Mouse (Mus musculus) retina, postnatal 1 day (tissue): ENCODE measurements around the gene Gja1.

Source experiments
- DNase-seq: peaks from one replicate; pipeline ENCODE4 v3.0.0-alpha.2; 2012

Gene Gja1

DNA sequence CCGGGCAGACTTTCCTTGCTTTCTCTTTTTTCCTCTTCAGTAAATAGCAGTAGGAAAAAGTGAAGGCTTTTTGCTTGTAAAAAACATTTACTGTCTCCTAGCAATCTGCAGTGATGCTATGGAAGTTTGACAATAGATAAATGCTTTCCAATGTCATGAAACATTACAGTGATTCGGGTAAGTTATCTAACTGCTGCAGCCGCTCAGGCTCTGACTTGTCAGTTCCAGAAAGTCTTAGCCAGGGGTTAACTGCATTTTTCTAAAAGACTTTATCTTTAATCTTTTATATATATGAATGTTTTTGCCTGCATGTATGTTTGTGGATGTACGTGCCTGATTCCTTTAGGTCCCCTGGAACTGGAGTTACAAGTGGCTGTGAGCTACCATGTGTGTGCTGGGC is 45.4 kb downstream of the Gja1 start:
- DNase-seq: no peak

DNA sequence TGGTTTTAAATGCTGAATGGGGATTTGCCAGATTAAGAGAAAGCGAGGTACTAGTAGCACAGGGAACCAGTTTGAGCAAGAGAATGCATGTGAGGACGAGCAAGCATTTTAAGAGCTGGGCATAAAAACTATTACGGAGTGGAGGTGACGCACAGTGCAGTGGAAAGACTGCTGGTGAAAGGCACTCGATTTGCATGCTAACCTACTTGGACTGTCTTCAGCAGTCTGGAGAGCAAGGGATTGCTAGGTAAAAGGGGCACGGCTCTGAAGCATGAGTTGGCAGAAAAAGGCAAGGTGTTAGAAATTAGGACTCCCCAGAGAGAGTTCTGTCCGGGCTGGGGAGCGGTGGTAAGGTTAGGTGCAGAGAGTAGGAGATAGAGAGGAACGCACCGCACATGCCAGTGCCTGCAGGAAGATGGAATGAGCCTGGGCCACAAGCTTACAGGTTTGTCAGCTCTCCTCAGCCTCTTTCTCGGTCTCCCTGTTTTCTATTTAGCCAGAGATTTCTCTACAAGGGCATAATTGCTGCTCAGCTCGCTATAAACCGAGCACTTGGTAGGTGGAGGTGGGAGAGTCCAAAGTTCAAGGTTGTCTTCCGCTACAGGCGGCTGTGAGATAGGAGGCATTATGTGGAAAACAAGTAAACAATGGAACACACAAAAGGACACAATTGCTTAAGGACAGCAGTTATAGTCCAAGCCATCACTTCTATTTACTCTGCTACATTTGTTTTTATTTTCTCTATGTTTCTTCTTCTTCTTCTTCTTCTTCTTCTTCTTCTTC is 48.1 kb downstream of the Gja1 start:
- DNase-seq: no peak

DNA sequence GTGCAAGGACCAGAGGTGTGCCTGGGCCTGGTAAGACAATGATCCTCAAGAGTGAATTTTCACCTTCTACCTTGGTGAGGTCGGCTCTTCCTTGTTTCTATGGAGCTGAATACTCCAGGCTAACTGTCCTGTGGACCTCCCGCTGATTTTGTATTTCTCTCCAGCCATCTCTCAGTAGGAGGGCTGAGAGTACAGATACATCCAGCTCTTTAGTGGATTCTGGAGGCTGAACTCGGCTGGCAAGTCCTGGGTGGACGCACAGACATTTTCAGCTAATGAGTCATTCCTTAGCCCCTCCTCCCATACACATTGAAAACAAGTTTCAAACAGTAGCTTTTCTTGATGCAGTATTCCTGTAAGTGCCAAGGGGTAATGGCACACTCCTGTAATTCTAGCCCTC is 49.2 kb downstream of the Gja1 start:
- no peak for DNase-seq

DNA sequence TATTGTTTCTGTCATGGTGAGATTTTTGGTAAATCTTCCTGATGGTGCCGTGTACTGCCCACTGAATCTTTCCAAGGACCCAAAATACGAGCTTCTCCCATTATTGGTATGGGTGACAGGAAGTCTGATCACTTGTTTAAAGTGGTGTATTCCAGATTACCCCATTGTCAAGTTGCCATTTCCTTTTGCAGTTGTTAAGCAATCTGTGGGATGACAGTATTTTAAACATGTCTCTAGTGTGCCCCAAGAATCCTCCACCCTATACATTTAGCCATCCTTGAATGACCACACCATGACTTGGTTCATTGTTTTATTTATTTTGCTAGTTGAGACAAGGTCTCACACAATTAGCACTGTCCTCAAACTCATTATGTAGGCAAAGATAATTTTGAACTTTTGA is 50.3 kb downstream of the Gja1 start:
- no peak for DNase-seq

DNA sequence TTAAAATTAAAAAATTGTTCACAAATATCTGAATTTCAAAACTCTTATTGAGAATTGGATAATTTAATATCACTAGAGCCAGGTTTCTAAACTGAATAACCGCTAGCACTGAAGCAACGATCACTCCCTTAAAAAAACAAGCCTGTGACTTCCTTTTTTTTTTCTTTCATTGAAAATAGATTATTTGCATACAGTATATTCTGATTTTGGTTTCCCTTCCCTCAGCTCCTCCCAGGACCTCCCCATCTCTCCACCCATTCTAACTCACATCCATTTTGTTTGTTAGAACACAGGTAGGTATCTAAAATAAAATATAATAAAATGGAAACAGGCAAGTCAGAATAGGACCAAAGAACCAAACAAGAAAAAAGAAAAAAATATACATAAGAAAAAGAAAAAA is 50.7 kb downstream of the Gja1 start:
- no peak for DNase-seq

DNA sequence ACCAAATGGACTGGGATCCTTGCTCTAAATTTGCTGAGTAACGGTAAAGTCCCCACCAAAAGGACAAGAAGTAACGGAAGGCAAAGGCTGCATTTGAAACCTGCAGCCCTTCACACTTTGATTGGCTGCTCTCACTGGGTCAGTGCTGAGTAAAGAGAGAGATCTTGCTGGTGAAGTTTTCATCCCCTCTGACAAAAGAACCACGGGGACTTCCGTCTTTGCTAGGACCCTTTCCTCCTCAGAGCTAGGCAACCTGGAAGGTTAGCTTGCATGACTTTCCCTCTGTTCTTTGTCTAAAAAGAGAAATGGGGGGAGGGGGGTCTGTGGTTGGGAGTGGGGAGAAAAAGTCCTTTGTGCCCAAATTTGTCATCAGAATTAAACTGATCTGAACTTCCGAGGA is 51.9 kb downstream of the Gja1 start:
- no peak for DNase-seq

DNA sequence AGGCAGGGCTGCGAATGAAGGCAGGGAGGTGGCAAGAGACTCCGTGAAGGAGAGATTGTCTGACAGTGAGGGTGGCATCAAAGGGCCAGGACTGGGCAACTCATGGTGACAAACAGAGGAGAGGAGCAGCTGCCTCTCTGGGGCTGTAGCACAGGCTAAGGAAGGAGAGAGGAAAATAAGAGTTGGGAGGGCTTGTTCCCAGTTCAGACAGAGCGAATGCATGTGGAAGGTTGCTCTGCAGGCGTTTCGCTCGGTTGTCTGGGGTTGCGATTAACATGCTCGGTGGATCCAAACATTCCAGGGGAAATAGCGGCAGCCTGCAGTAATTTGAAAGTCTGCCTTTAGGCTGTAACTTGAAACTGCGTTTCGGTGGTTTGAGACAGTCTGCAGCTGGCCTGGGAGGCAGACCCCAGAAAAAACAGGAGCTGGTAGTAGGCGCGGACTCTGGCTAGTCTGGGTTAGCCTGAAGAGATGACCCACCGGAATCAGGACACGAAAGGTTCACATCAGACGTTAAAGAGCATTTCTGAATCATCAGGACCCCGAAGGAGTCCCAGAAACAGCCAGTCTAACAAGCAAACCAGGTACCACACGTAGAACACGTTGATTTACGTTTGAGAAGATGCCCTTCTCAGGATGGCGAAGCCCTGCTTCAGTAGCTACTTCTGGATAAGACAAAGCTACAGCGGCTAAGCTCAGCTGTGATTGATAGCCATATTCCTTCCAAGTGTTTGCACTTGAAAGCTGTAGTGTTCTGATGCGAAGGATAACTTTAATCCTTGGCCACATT is 54.7 kb downstream of the Gja1 start:
- DNase-seq: peak; percentile 31

DNA sequence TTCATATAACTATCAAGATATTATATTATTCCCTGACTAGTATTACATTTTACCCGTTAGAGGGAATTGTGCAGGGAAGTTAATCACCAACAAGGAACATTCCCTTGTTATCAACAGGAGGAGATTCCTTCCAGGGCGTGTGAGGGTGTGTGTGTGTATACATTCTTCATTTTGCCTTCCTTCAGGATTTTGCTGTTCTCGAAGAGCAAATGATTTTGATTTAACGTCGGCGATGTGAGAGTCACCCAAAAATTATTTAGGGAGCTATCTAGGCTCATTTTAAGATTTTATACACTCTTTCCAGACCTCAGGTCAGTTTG is 55.2 kb downstream of the Gja1 start:
- no peak for DNase-seq

DNA sequence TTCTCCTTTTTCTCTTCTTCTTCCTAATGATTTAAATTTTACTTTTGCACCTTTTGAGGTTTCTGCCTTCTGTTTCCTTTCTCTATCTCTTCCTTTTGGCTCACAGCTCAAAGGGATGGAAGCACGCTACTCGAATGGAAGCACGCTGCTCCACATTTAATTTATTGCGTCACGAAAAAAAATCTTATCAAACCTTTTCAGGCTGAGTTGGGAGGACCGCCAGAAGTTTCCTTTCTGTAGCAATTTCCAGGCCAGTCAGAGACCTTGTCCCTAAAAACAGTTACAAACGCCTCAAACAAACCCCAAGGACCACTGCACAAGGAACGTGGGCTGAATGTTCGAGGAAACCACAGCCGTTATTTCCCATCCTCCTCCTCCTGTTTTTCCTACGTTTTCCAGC is 60.2 kb downstream of the Gja1 start:
- no peak for DNase-seq

DNA sequence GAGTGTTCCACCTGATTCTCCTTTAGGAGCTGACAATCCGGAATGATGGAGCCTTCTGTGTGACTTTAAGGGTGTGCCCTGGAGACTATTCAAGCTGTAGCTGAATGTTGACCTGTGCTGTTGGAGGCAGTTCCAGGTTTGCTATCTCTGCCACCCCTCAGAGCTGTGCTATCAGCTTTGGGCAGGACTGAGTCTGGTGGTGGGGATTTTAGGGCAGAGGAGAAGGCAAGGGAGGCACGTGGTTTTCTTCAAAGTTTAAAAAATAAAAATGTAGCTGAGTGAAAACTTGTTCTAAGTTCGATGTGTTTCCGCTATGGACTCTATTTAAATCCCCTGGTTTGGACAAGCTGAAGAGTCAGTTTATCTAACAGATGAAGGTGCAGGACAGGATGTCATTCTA is 62.5 kb downstream of the Gja1 start:
- DNase-seq: no peak

DNA sequence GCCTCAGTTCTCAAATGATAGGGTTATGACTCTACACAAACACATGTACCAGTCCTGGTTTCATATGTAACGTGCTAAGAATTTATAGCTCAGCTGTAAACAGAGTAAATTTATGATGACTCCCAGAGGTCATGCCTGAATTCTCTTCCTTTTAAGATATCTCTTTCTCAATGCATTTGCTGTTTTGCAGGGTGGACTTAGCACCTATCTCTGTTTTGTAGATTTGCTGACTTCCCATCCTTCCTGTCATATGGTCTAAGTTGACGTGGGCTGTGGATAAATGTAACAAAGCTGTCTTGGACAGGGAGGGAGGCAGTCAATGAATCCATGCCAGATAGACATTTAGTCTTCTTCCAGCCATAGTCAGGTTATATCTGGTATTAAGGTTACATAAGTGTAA is 67.3 kb downstream of the Gja1 start:
- no peak for DNase-seq

DNA sequence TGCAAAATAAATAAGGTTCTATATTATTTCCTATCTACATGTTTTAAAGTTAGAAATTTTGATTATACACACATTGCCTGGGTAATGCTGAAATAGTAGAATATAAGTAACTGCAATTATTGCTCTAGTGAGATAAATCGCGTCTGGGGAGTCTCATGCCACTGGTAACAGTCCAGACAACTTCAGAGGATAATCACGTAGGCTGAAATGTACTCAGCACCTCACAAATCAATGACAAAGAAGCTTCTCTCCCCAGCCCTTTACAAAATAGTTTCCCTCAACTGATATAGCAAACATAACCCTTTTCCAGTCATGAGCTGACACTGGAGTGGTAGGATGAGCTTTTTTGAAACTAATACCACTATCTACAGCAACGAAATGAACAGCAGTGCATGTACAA is 71.9 kb downstream of the Gja1 start:
- DNase-seq: no peak
